In the genomic region with DNA sequence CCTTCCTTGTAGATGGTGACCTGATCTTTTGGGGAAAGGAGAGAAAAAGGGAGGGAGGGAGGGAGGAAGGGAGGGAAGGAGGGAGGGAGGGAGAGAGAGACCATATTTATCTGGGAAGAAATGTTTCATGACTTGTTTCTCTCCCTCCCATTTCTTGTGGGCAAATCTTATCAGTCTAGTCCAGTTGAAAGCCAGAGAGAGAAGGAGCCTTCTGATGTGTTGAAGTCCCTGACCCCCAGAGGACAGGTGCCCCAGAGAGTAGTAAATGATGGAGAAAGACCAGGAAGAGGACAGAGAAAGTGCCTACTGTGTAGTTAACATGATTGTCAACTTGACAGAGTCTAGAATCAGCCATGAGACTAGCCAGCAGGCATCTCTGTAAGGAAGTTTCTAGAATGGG, we compare ENCODE assay signal across 1 mouse cellular context.
TF ChIP-seq lines count a peak whose summit lies in the region.

No protein-coding gene starts in this region.

TF ChIP-seq in ES-E14, 5 proteins besides CTCF, POLR2A, EP300 and RAD21:
- TF ChIP-seq ZC3H11A (IDR thresholded peaks at IDR 0.05; ENCODE audit: borderline replicate concordance, low read depth, low read length), result no peak
- no peak for TF ChIP-seq ZNF384 (IDR thresholded peaks at IDR 0.05; ENCODE audit: low read depth, low read length)
- no peak for TF ChIP-seq HCFC1 (IDR thresholded peaks at IDR 0.05; ENCODE audit: borderline replicate concordance, insufficient read depth, low read length)
- no peak for TF ChIP-seq MAFK (IDR thresholded peaks at IDR 0.05; ENCODE audit: insufficient read depth, low read depth, low read length)
- TF ChIP-seq CHD2 (IDR thresholded peaks at IDR 0.05; ENCODE audit: low read depth, low read length), result no peak
